Mouse (Mus musculus): ENCODE data around the gene Casd1.

The Casd1 gene

DNA sequence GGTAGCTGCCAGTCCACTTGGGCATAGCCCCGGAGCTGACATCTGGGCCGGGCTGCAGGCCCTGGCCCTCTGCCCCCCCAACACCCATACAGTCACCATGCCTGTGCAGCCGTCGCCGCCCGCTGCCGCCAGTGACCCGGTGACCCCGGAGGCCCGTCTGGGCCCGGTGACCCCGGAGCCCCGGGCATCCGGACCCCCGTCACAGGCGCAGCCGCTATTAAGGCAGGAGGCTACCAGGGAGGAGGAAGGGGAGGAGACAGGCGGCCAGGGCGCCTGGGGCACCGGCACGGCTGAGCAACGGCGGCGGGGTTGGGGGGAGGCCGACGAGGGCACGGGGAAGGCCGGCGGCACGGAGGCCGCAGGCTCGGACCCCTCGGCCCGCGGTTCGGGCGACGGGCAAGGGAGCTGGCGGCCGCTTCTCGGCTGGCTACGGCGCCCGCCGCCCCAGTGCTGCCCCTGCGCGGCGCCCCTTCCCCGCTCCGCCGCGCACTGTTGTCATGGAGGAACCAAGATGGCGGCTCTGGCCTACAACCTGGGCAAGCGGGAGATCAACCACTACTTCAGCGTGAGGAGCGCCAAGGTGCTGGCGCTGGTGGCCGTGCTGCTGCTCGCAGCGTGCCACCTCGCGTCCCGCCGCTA lies at the start of gene Casd1:
Gene Casd1 (plus strand): TSS at position 182 of the 639 bp plus-strand sequence.
- DNase-seq = peak; percentile 55

DNA sequence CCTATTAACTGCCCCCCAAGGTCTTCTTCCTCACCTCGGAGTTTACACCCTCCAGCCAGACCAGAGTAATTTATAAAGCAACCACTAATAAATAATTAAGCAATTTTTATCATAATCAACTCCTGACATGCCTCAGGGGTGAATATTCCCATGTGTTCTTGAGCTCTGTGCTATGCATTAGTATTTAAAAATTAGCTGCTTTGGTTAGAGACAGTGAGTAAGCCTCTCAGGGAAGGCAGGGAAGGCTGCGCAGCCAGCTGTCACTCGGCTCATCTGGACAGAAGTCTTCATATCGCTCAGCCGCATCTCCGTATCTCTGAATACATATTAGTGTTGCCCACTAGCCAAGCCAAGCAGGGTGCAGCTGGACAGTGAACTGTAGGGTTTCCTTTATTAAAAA lies 45.3 kb upstream of the Casd1 start:
- no peak for DNase-seq

DNA sequence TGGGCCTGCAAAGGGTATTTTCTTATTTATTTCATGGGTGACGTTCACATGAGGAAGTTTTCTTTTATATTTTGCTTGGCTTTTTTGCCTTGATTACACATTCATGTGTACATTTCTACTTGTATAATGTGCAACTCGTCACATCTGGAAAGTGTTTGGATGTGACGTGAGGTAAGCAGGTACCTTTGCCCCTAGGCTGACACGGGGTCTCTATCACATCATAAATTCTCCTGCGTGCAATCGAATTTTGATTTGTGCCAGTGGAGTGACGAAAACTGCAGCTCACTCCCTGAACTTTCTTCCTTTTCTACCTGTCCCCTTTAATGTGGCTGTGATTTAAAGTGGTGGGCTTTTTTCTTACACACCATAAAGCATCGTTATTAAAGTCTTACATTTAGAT lies 43.6 kb upstream of the Casd1 start:
- DNase-seq = no peak

DNA sequence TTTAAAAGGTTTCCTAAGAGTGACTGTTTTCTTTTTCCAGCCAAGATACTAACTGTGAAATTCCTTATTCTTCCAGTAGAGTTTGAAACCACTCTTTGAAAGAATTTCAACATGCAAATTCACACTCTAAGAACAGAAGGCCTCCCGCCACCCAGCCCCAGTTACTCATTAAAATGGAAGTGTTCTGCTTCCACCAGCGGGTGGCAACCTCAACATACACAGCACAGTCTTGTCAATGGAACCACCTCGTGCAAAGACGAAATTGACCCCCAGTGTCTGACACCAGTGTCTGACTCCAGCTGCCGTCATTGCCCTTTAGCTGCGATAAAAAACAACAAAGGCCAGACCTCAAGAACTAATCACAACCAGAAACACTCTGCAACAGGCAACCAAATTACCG lies 43.0 kb upstream of the Casd1 start:
- DNase-seq = peak; percentile 22

DNA sequence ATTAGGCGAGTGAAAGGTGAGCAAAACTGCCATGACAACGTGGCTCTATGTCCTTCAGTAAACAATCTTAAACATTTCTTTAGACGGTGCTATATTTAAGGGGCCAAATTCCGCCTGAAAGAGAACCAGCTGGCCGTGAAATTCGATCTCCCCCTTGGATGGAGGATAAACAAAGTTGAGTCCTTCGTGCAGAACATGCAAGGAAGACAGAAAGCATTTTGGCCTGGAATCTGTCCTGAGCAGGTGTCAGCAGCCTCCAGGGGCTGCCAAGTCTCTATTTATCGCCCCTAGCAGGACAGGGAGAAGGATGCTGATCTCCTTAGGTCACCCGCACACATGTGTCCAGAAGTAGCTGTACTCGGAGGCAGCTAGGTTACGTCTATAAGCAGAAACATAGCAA lies 39.5 kb upstream of the Casd1 start:
- no peak for DNase-seq

DNA sequence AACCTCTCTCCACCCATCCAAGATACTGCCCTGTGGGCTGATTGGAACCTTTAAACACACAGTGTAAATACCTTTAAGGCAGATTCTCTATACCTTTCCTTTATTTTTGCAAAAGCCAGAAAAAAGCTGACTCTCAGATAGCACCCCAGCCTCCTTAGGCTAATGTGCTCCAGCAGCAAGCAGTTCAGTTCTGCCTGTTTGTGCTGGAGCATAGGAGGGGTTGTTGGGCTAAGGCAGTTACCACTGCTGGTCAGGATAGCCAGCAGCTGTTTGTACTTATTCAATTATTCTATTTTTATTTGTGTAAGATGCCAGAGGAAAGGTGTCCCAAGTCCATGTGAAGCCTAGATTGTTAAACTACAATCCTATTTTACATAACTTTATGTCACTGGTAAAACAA lies 39.0 kb upstream of the Casd1 start:
- no peak for DNase-seq

DNA sequence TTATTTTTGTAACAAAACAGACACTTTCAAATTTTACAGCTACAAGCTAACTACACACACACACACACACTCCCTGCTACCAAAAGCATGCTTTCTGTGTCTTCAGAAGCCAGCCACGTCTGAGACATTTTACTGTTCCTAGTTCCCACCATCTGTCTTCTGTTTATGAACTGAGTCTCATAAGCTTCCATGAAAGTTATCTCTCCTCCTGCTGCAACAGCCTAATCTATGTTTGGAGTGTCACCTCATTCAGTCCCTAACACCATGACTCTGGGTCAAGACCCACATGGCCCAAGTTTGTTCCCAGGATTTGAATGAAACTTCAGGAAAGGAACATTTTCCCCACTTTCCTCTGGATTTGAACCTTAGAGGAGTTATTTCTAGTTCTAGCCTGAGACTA lies 38.2 kb upstream of the Casd1 start:
- no peak for DNase-seq

DNA sequence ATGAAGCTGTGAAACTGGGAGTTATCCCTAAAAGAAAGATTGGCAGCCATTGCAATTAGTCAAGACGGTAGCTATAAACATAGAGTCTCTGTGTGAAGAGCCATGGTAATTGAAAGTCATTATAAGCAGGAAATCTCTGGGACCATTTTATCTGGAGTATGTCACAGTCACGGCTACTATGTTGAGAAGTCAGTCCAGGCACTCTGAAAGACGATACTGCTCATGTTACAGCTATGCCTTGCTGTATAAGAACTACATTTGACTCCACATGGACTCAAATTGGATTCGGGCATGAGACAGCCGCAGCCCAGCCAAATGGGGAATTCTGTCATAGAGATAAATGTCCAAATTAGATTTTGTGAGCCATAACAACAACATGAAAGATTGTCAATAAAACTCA lies 37.2 kb upstream of the Casd1 start:
- no peak for DNase-seq

DNA sequence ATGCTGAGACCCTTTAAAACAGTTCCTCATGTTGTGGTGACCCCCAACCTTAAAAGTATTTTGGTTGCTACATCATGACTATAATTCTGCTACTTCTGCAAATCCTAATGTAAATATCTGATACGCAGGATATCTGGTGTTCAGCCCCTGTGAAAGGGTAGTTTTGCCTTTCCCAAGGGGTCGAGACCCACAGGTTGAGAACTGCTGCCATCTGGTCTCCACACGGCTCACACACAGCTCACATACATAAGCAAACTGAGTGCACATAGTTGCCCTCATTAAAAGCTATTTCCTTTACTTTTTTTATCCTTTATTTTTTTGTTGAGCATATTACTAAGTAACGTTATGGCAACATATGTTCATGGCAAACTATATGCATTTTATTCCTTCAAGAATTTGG lies 30.2 kb upstream of the Casd1 start:
- DNase-seq = no peak

DNA sequence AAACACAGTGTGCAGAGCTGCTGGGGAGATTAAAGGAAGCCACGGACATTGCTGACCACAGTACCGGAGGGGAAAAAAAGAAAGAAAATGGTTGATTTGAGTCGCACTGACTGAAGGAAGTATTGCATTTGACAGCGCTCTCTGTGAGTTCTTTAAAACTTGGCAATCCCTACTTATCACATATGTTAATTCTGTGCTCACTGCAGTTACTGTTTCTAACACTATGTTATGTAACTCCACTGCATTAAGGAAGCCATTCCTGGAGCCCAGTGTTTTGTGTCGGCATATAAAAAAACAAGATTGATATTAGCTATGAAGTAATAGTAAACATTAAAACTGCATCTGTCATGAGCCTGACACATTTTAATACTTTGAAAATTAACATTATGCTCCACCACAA lies 22.9 kb upstream of the Casd1 start:
- no peak for DNase-seq

DNA sequence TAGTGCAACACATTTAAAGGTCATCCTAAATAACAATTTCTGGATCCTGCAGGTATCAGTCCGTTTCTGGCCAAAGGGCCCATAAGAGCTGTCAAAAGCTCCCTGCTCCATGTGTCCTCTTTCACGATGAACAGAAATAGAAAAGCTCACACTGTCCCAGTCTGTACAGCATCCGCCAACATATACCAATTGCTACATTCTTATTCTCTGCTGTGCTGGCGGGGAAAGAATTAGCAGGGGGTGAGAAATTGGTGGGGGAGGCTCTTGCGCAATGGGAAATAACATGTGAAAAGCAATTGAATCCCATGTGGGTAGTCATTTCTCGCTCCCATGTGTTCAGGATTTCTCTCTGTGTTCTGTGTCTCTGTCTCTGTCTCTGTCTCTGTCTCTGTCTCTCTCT lies 22.3 kb upstream of the Casd1 start:
- no peak for DNase-seq

DNA sequence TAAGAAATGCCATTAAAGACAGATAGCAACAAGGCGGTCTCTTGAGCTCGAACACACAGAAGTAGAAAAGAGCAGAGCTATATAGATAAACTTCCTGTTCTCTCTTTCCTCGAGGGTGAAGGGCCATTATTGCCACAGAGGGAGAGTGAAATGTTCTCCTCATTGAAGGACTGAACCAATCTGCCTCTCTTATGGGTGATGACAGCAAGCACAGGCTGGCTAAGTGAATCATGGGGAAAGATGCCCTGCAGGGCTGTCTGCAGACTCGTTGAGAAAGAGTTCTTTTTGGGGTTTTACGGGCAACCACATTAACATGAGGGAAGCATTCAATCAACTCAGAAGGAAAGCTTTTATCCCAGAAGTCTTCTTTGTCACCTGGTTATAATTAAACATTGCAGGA lies 21.0 kb upstream of the Casd1 start:
- DNase-seq = no peak

DNA sequence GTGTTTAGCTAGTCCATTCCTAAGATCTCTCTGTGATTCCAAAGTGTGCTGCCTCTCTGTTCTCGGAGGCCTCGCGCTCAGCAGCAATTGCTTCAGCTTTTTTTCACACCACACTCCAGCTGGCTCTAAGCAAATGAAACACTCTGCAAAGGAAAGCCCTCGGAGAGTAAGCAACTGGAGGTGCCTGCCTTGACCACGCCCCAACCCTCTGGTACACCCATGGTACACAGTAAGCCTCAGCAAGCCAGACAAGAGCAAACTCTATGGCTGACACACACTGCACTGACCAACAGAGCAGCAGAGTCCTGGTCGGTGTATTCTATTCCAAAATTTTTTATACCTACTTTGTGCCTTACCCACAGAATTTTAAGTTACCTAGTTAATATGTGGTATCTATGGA lies 17.2 kb upstream of the Casd1 start:
- DNase-seq = no peak

DNA sequence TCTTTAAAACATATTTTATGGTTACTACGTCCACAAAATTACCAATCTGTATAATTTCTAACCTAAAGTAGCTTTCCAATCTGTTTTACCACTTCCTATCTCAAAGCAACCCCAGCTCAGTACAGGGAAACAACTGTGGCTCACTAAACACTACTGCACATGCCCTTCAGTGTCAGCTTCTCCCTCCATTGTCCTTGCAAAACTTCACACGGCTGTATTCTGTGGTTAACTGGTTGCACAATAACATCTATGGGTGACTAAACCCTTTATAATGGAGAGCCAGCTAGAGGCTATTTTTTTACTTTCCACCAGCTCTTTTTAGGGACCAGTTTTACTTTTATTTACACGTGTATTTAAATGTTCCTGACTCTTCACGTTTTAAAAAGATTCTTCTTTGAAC lies 12.7 kb upstream of the Casd1 start:
- no peak for DNase-seq

DNA sequence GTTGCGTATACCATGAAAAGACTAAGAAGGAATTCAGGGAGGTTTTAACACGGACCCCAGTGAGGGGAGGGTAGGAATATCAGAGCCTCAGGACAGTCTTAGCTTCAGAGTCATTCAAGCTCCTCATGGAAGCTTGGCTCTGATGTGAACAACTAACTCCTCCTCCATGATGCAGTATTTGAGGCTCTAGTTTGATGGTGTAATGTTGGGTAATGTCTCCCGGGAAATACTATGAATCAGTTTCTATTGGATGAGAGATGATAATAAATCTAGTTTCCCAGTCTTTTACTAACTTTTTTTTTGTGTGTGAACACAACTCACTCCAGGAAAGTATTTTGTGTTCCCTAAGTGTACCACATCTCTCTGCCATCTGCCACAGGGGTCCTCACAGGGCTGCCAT lies 11.9 kb upstream of the Casd1 start:
- DNase-seq = no peak

DNA sequence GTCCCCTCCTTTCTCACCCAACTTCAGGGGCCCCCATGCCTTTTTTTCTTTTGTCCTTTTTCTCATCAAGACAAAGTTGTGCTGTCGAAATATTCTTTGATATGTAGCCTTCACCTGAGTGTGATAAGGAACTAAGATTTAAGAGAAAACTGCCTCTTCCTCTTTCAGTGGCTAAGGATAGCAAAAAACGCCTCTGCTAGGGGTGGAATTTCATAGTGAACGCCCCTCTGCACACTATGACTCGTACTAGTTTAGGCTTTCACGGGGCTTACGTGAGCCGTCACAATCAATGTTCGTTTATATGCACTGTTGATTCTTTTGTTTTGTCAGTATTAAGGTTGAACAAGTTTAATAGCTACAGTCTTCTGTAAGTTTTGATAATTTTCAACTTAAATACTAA lies 10.6 kb upstream of the Casd1 start:
- DNase-seq = no peak

DNA sequence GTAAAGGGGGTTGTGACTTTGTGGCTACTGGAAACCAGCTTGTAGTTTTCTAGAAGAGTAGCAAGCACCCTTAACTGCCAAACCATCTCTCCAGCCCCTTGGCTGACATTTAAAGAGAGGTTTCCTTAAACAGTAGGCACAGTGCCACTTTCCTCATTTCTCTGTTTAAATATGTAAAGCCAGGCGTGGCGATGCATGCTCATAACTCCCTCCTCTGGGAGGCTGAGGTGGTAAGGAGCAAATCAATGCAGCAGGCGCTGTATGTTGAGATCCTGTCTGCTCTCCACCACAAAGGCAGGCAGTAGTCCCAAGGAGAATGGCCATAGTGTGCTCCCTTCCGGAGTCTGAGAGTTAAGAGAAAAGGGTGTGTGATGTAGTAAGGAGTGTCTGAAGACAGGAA lies 2.9 kb upstream of the Casd1 start:
- no peak for DNase-seq

DNA sequence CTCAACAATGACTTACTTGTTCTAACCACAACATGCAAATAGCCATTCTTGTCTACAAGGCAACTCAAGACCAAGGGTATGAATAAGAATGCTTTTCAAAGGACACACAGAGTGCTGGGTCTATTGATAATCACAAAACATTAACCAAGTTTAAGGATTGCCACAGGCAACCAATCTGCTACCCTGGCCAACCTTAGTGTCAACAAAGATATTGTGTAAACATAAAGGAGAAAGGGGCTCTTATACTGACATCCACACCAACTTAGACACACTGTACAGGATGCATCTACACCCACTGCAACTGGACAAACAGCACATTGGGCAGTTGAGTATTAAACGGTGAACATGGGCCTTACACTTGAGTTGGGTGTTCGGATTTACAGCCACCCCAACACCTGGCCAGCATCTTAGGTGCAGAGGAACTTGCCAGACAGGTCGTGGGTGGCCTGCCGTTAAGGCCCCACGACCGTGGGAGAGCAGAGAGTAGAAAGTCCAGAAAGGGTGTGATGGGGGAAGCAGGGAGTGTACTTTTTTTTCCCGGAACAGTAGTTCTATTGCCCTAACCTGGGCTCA lies 468 bp upstream of the Casd1 start:
- DNase-seq = no peak

DNA sequence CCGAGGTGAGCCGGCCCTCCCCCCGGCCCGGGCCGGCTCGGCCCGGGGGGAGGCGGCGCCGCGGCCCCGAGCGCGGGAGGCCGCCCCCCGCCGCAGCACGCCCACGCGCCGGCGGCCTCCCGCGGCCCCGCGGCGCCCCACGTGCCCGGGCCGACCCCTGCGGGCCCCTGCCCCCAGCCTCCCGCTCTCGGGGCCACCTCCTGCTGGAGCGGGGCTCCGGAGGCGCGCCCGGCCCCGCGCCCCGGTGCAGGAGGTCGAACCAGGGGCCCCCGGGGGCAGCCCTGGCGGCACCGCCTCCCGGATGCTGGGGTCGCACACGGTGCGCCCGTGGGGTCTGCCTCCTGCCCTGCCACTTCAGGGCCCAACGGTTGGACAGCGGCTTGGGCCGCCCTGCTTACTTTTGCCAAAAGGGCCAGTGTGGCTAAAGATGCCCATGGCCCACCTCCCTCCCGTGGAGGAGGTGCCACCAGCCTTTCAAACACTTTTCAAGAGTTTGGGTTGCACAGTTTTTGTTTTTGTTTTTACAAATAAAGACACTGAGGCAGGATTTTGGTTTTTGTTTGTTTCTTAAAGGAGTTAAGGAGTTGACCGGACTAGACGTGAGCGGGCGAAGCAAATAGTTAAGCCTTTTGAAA lies 775 bp downstream of the Casd1 start:
- DNase-seq = peak; percentile 12

DNA sequence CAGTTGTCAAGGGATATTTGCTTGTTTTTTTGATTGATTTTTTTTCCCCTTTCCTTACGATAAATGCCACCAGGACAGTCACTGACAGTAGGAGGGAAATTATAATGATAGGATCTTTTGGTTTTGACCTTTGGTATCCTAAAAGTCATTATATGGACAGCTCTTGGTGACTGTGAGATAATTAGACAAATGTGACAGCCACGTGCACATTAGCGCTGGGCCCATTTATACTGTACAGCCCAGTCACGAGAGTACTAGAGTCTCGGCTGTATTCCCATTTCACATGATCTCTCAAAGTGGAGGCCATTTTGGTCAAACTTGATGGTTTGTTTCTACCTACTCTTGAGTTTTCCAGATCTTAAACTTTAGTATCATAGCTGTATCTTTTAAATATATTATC lies 1.4 kb downstream of the Casd1 start:
- DNase-seq = no peak

DNA sequence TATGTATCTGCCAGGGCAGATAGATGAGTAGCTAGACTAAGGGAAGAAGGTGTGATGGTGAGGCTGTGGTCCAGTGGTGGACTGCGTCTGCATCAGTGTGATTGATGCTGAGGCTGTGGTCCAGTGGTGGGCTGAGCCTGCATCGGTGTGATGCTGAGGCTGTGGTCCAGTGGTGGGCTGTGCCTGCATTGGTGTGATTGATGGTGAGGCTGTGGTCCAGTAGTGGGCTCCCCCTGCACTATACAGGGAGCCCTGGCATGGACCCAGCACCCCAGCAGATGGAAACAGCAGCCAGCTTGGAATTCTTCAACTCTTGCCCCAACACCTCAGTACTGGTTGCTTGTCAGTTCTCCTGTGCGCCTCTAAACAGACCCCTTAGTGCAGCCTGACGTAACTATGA lies 5.8 kb downstream of the Casd1 start:
- no peak for DNase-seq

DNA sequence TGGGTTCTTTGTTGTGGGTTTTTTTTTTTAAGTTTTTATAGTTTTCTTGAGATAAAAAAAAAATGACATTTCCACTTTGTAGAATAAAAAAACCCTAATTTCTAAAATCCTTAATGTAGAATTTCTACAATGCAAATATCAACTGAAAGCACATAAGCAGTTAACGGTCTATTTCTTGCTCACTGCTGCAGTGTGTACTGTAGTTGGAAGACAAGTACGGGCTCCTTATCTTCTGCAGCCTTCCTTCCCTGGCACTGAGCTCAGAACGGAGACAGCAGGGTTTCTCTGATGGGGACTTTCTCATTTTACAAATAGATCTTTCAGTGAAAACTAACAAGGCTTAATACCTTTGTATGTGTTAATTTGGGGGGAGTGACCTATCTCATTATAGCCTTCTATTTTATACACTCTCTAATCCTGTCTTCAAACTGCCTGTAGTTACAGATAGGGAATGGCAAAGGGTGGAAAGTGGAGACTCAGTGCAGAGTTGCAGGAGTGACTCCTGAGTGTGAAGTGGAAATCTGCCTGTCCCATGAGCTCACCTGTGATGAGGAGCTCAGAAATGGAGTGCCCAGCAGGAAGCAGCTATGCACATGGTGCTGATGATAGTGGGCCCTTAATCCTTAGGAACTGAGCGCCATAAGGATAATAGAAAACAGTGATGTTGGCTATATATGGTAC lies 9.7 kb downstream of the Casd1 start:
- DNase-seq = no peak

DNA sequence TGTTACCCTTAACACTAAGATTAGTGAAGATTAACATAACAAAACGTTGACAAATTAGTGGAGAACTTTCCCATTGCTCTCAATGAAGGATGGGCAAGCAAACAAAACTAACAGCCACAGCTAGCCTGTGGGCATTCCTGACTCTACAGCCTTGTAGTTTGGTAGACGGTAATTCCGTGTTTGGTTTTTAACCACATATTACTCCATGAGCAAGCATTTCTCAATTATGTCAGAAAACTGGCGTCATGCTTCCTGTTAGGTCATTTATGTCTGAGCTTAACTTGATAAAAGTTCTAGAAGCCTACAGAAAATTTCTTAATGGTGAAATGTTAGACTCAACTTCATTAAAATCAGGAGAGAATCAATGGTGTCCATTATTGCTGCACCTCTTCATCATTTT lies 11.2 kb downstream of the Casd1 start:
- DNase-seq = no peak

DNA sequence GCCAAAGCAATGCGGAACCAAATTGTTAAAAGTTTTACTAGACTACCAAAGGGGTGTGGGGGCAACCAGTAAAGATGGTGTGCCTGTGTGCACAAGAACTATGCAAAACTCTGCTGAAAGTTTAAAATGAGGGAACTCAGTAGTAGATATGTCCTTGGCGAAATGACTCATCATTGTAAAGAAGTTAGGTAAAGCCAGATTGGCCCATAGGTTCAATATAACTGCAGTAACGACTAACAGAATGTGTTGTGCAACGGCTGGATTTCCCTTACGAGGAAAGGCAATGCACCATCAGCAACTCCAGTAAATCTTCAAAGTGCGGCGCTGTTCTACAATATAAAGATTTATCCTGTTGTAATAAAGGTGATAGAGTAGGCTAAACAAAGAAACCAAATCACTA lies 11.8 kb downstream of the Casd1 start:
- DNase-seq = no peak
